Mouse (Mus musculus) embryonic facial prominence, embryonic 14.5 days (tissue): Measurements from ENCODE around the gene Cbfb. TPM values are rescaled to one million over a fixed set of nuclear protein-coding genes. Genes with fewer than 3 reads are reported as not detected.

Source experiments
- ATAC-seq: fragments of 200-750 bp; cut with Nextera tagmentation; 2 replicates; pipeline ENCODE4 v1.8.0; 2017; ENCODE audit warnings: low read depth, moderate number of reproducible peaks, moderate TSS enrichment
- DNase-seq: peaks from one replicate; pipeline ENCODE4 v3.0.0-alpha.2; 2015; ENCODE audit warnings: low spot score
- H3K27ac ChIP-seq: fragments of 300-500 bp; sonication (generic); replicated peaks from 2 replicates; pipeline ENCODE4 v1.5.1; 2014; ENCODE audit warnings: low read depth, mild to moderate bottlenecking, low read length, moderate library complexity
- H3K27me3 ChIP-seq: fragments of 300-500 bp; sonication (generic); replicated peaks from 2 replicates; pipeline ENCODE4 v1.6.1; 2014; ENCODE audit warnings: low read length; ENCODE audit not compliant: control insufficient read depth, insufficient read depth
- H3K36me3 ChIP-seq: fragments of 300-500 bp; sonication (generic); 2 replicates; pipeline ENCODE4 v1.6.1; 2014; ENCODE audit warnings: low read length, mixed read lengths; ENCODE audit not compliant: control insufficient read depth, insufficient read depth
- H3K4me1 ChIP-seq: fragments of 300-500 bp; sonication (generic); 2 replicates; pipeline ENCODE4 v1.6.1; 2014; ENCODE audit warnings: antibody characterized with exemption, low read length; ENCODE audit not compliant: control insufficient read depth, insufficient read depth
- H3K4me2 ChIP-seq: fragments of 300-500 bp; sonication (generic); 2 replicates; pipeline ENCODE4 v1.6.1; 2014; ENCODE audit warnings: low read depth, mild to moderate bottlenecking, low read length, moderate library complexity, mixed read lengths
- H3K4me3 ChIP-seq: fragments of 300-500 bp; sonication (generic); 2 replicates; pipeline ENCODE4 v1.5.1; 2014; ENCODE audit warnings: low read depth, mild to moderate bottlenecking, low read length
- H3K9ac ChIP-seq: fragments of 300-500 bp; sonication (generic); 2 replicates; pipeline ENCODE4 v1.6.1; 2014; ENCODE audit warnings: low read depth, mild to moderate bottlenecking, low read length, moderate library complexity, mixed read lengths
- H3K9me3 ChIP-seq: fragments of 300-500 bp; sonication (generic); 2 replicates; pipeline ENCODE4 v1.6.1; 2016; ENCODE audit warnings: low read length; ENCODE audit not compliant: control insufficient read depth
- WGBS: fragments of 180-500 bp; shearing (Covaris S2); extraction: QIAGEN DNeasy Blood & Tissue Kit; methylation state at CpG from one replicate; pipeline ENCODE4 v1.1.7; 2014; 5-methylcytosine and 5-hydroxymethylcytosine counted together
- polyA plus RNA-seq: library from polyadenylated mRNA; unstranded; fragments of >200 nt; fragmentation: Nextera tagmentation; extraction: Ambion mirVana; gene quantifications from 2 replicates; pipeline ENCODE4 v1.2.1, GENCODE M21; 2014

Gene Cbfb
- polyA plus RNA-seq, 1 experiment from 2014 or later = 104 TPM

GRCm38 (mm10) chr8:105259721-105260320 is 89.3 kb downstream of the Cbfb start:
- peaks cover 13% of the 10 kb centered on the region for H3K4me1 ChIP-seq
- peaks cover 53% of the 10 kb centered on the region for H3K27me3 ChIP-seq
- peaks cover 4% of the 10 kb centered on the region; the same call in 1 of the 2 replicates for H3K9me3 ChIP-seq
- H3K4me3 ChIP-seq = peak overlapping the region; percentile 35
- peak overlapping the region; percentile 60 for H3K4me2 ChIP-seq
- WGBS = 4% methylated on average over 30 of the region's 30 CpGs
- no peak overlapping the region for H3K27ac ChIP-seq
- peak; percentile 66 for ATAC-seq
- DNase-seq = peak; percentile 77
- H3K36me3 ChIP-seq = no peaks in the 10 kb centered on the region
- H3K9ac ChIP-seq = peak overlapping the region; percentile 52; the same call in 1 of the 2 replicates

- H3K4me3 ChIP-seq = no peak overlapping the region
- H3K9ac ChIP-seq = no peak overlapping the region
- 74% methylated on average over 7 of the region's 7 CpGs for WGBS
- ATAC-seq (no peak), DNase-seq (no peak)
- H3K36me3 ChIP-seq = no peaks in the 10 kb centered on the region
- H3K27me3 ChIP-seq = peaks cover 60% of the 10 kb centered on the region
- no peak overlapping the region for H3K4me2 ChIP-seq
- H3K27ac ChIP-seq = no peak overlapping the region
- H3K4me1 ChIP-seq = peaks cover 13% of the 10 kb centered on the region
- peaks cover 4% of the 10 kb centered on the region; the same call in 1 of the 2 replicates for H3K9me3 ChIP-seq
Observed at GRCm38 (mm10) chr8:105260371-105261099, 90.1 kb downstream of the Cbfb start.

- 85% methylated on average over 12 of the region's 12 CpGs for WGBS
- DNase-seq (no peak), ATAC-seq (no peak)
- H3K27ac ChIP-seq = no peak overlapping the region
- no peak overlapping the region for H3K4me2 ChIP-seq
- peaks cover 11% of the 10 kb centered on the region for H3K4me1 ChIP-seq
- no peak overlapping the region for H3K4me3 ChIP-seq
- peaks cover 8% of the 10 kb centered on the region; the same call in 1 of the 2 replicates for H3K9me3 ChIP-seq
- H3K36me3 ChIP-seq = no peaks in the 10 kb centered on the region
- no peak overlapping the region for H3K9ac ChIP-seq
- peaks cover 59% of the 10 kb centered on the region for H3K27me3 ChIP-seq
Observed at GRCm38 (mm10) chr8:105261326-105261980, 91.0 kb downstream of the Cbfb start.

- WGBS = 41% methylated on average over 16 of the region's 16 CpGs
- Histone ChIP-seq H3K4me2 (peak overlapping the region; percentile 91), H3K9me3 (peaks cover 8% of the 10 kb centered on the region; the same call in 1 of the 2 replicates), H3K4me1 (peaks cover 11% of the 10 kb centered on the region), H3K27ac (no peak overlapping the region), H3K36me3 (no peaks in the 10 kb centered on the region), H3K9ac (no peak overlapping the region), H3K27me3 (peaks cover 68% of the 10 kb centered on the region), H3K4me3 (peak overlapping the region; percentile 72)
- ATAC-seq = no peak
- no peak for DNase-seq
Observed at GRCm38 (mm10) chr8:105263244-105263912, 92.9 kb downstream of the Cbfb start.

- peaks cover 17% of the 10 kb centered on the region for H3K4me1 ChIP-seq
- peak within 1 kb of the TSS; percentile 91 for H3K4me2 ChIP-seq
- H3K9me3 ChIP-seq = peaks cover 8% of the 10 kb centered on the region; the same call in 1 of the 2 replicates
- ATAC-seq = peak; percentile 53; the same call in 1 of the 2 replicates
- 2% methylated on average over 42 of the region's 54 CpGs for WGBS
- H3K4me3 ChIP-seq = peak within 1 kb of the TSS; percentile 72
- H3K27me3 ChIP-seq = peaks cover 68% of the 10 kb centered on the region
- DNase-seq = peak; percentile 80
- H3K9ac ChIP-seq = peak within 1 kb of the TSS; percentile 72
- no peak within 1 kb of the TSS for H3K27ac ChIP-seq
- H3K36me3 ChIP-seq = no peaks in the 10 kb centered on the region
Observed at GRCm38 (mm10) chr8:105264024-105264982, 93.8 kb downstream of the Cbfb start, which contains the start of the genes Tradd and Fbxl8. Gene Tradd (minus strand): TSS chr8:105264609. Gene Fbxl8 (plus strand): TSS chr8:105264648.

- Histone ChIP-seq H3K27ac (no peak overlapping the region), H3K36me3 (no peaks in the 10 kb centered on the region), H3K4me1 (peaks cover 22% of the 10 kb centered on the region; the same call in 1 of the 2 replicates), H3K9ac (peak overlapping the region; percentile 72; the same call in 1 of the 2 replicates), H3K4me3 (peak overlapping the region; percentile 72), H3K27me3 (peaks cover 68% of the 10 kb centered on the region), H3K4me2 (peak overlapping the region; percentile 91), H3K9me3 (peaks cover 8% of the 10 kb centered on the region; the same call in 1 of the 2 replicates)
- DNase-seq = no peak
- 17% methylated on average over 10 of the region's 10 CpGs for WGBS
- no peak for ATAC-seq
Observed at GRCm38 (mm10) chr8:105265128-105265527, 94.7 kb downstream of the Cbfb start.

GRCm38 (mm10) chr8:105266775-105267174 is 96.3 kb downstream of the Cbfb start:
- DNase-seq (no peak), ATAC-seq (no peak)
- Histone ChIP-seq H3K27ac (no peak overlapping the region), H3K9me3 (0 out of 2 replicates have a peak, but pooled peaks cover 4% of the 10 kb centered on the region), H3K27me3 (peaks cover 70% of the 10 kb centered on the region), H3K4me3 (no peak overlapping the region), H3K4me2 (no peak overlapping the region), H3K9ac (no peak overlapping the region), H3K36me3 (no peaks in the 10 kb centered on the region), H3K4me1 (peaks cover 24% of the 10 kb centered on the region; the same call in 1 of the 2 replicates)
- 19% methylated on average over 13 of the region's 13 CpGs for WGBS
